Mouse (Mus musculus) neural tube, embryonic 11.5 days (tissue): ENCODE data around the gene Acbd4. TPM values are rescaled to one million over a fixed set of nuclear protein-coding genes. Genes with fewer than 3 reads are reported as not detected.
A peak's percentile ranks its signal among the peaks of the same experiment; 100 is the strongest.

Source experiments
- ATAC-seq: fragments of 200-750 bp; cut with Nextera tagmentation; 2 replicates; pipeline ENCODE4 v1.8.0; 2017; ENCODE audit warnings: moderate number of reproducible peaks, mild to moderate bottlenecking, moderate TSS enrichment, moderate library complexity; ENCODE audit not compliant: insufficient read depth, low FRiP score, low TSS enrichment
- DNase-seq: peaks from one replicate; pipeline ENCODE4 v3.0.0-alpha.2; 2015; ENCODE audit warnings: low spot score
- H3K27ac ChIP-seq: fragments of 300-500 bp; sonication (generic); 2 replicates; pipeline ENCODE4 v1.5.1; 2014; ENCODE audit warnings: low read depth, mild to moderate bottlenecking, low read length
- H3K27me3 ChIP-seq: fragments of 300-500 bp; sonication (generic); 2 replicates; pipeline ENCODE4 v1.6.1; 2014; ENCODE audit warnings: mild to moderate bottlenecking, low read length, mixed read lengths; ENCODE audit not compliant: control insufficient read depth, insufficient read depth
- H3K36me3 ChIP-seq: fragments of 300-500 bp; sonication (generic); 2 replicates; pipeline ENCODE4 v1.6.1; 2014; ENCODE audit warnings: mild to moderate bottlenecking, low read length, moderate library complexity, mixed read lengths; ENCODE audit not compliant: control insufficient read depth, insufficient read depth
- H3K4me1 ChIP-seq: fragments of 300-500 bp; sonication (generic); 2 replicates; pipeline ENCODE4 v1.6.1; 2014; ENCODE audit warnings: low read length, mixed read lengths; ENCODE audit not compliant: control insufficient read depth, insufficient read depth
- H3K4me2 ChIP-seq: fragments of 300-500 bp; sonication (generic); 2 replicates; pipeline ENCODE4 v1.6.1; 2014; ENCODE audit warnings: low read depth, mild to moderate bottlenecking, moderate library complexity
- H3K4me3 ChIP-seq: fragments of 300-500 bp; sonication (generic); 2 replicates; pipeline ENCODE4 v1.5.1; 2014; ENCODE audit warnings: low read depth, low read length
- H3K9ac ChIP-seq: fragments of 300-500 bp; sonication (generic); 2 replicates; pipeline ENCODE4 v1.6.1; 2014; ENCODE audit warnings: mild to moderate bottlenecking, low read length
- H3K9me3 ChIP-seq: fragments of 300-500 bp; sonication (generic); 2 replicates; pipeline ENCODE4 v1.6.1; 2016; ENCODE audit warnings: low read length; ENCODE audit not compliant: control insufficient read depth
- WGBS: fragments of 180-500 bp; shearing (Covaris S2); extraction: QIAGEN DNeasy Blood & Tissue Kit; methylation state at CpG from one replicate; pipeline ENCODE4 v1.1.7; 2014; 5-methylcytosine and 5-hydroxymethylcytosine counted together
- polyA plus RNA-seq: library from polyadenylated mRNA; unstranded; fragments of >200 nt; fragmentation: Nextera tagmentation; extraction: Ambion mirVana; gene quantifications from 2 replicates; pipeline ENCODE4 v1.2.1, GENCODE M21; 2014

The Acbd4 gene
- polyA plus RNA-seq, 1 experiment from 2014 or later: 6.4 TPM

DNA sequence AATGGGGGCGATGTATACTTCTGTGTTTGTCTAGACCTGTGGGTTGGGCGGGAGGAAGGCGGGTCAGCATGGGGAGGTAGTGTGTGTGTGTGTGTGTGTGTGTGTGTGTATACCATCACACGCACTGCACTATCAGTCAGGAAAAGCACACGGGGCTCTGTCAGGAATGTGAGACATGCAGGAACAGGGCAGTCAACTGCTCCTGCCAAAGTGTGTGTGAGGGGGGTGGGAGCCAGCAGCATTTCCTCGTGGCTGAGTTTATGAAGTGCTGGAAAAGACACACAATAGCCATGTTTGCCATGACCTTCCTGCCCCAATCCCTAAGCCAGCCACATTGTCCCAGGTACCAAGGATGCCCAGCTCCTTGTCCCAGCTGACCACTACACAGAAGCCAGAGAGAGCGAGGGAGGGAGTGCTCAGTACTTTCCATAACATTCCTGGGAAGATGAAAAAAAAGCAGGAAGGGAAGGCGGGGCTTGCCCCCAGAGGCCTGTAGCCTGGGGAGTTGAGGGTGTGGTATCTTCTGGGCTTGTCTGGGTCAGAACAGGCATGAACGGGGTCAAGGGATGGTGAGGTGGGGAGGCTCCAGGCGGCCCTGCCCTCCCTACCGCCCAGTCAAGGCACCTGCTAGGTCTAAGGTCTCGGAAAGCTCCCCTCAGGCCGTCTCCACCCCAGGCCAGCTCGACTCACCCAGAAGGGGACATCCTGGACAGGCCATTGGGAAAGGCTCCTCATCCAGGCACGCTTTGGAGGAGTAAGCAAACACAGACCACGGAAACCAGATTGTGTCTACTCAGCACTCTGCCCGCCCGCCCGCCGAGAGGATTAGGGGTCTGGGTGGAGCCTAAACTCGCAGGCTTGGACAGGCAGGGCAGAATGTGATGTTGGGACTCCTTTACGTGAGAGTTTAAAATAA, 4.2 kb upstream of the Acbd4 start:
- Histone ChIP-seq H3K4me2 (no peak overlapping the region), H3K4me3 (no peak overlapping the region), H3K27me3 (peaks cover 37% of the 10 kb centered on the region), H3K4me1 (peaks cover under 1% of the 10 kb centered on the region; the same call in 1 of the 2 replicates), H3K27ac (no peak overlapping the region), H3K36me3 (no peaks in the 10 kb centered on the region), H3K9me3 (no peaks in the 10 kb centered on the region), H3K9ac (no peak overlapping the region)
- ATAC-seq: no peak
- no peak for DNase-seq
- 28% methylated on average over 22 of the region's 22 CpGs for WGBS

DNA sequence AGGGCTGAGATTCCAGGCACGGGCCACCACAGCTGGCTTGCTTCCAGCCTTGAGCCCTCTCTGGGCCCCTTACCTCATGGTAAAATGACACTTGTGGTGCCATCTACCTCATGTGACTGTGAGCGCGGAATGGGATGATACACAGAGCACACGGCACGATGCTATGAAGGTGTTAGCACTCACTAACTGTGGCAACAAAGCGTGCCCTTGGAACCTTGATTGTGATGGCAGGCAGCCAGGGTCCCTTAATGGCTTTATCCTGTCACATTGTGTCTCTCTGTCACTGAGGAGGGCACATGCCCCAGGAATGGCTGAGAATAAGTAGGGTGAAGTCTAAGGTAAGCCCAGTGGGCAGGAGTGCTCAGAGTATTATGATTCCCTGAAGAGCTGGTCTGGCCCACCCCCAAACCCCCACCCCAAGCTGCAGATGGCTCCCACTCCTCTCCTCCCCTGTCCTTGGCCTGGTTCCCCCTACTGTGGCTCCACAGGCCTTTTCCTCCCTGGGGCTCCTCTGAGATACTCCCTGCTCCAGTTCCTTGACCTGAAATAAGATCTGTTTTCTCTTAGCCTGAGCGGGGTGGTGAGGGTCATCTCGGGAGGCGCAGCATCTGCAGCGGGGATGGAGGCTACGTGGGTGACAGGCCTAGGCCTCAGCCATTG, 2.8 kb upstream of the Acbd4 start:
- H3K27ac ChIP-seq: no peak overlapping the region
- 66% methylated on average over 11 of the region's 11 CpGs for WGBS
- ATAC-seq (no peak), DNase-seq (no peak)
- H3K9ac ChIP-seq: no peak overlapping the region
- H3K27me3 ChIP-seq: peaks cover 37% of the 10 kb centered on the region
- H3K4me1 ChIP-seq: peaks cover 8% of the 10 kb centered on the region; the same call in 1 of the 2 replicates
- H3K4me3 ChIP-seq: no peak overlapping the region
- no peaks in the 10 kb centered on the region for H3K36me3 ChIP-seq
- H3K4me2 ChIP-seq: no peak overlapping the region
- no peaks in the 10 kb centered on the region for H3K9me3 ChIP-seq

DNA sequence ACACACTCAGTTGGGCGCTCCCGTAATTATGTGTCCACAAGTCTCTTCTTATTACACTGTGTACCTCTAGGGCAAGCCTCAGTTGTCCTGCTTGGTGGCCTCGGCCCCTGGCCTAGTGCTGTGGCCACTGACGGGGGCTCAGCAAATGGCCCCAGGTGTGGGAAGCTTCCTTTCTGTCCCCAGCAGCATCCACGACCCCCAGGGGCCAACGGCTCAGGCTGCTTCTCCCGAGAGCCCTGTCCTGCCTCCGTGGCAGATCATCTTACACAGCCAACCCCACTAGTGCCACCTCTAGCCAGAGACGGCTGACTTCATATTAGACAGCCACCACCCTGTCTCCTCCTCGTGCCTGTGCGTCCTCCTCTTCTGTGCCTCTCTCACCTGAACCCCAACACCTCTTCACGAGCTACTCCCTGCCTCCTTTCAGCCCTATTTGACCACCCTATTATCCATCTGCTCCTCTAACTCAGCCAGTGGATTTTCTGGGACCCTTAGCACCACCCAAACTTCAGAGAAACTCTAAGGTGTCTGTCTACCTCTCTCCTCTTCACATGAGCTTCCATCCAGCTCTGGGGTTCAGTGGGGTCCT, 2.0 kb upstream of the Acbd4 start:
- H3K27ac ChIP-seq: no peak overlapping the region
- no peaks in the 10 kb centered on the region for H3K9me3 ChIP-seq
- ATAC-seq (no peak), DNase-seq (no peak)
- no peaks in the 10 kb centered on the region for H3K36me3 ChIP-seq
- H3K27me3 ChIP-seq: peaks cover 37% of the 10 kb centered on the region
- no peak overlapping the region for H3K4me3 ChIP-seq
- H3K4me1 ChIP-seq: peaks cover 8% of the 10 kb centered on the region; the same call in 1 of the 2 replicates
- H3K9ac ChIP-seq: no peak overlapping the region
- 56% methylated on average over 12 of the region's 12 CpGs for WGBS
- no peak overlapping the region for H3K4me2 ChIP-seq

DNA sequence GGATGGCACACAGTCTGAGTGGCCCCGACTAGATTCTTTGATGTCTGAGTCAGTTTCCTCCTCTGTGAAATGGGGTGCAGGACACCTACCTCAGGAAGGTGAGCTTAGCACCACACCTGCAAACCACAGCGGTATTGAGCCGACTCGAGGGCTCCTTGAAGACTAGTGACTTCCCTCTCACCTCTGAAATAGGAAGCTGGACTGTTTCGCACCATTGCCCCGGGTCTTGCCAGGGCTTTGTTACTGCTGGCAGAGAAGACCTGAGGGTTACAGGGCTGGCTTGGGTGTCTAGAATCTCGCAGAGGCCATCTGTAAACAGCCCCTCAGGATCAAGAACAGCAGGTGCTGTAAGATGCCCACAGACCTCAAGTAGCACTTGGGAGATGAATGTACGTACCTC, 1.1 kb upstream of the Acbd4 start:
- H3K4me3 ChIP-seq: no peak overlapping the region
- 78% methylated on average over 8 of the region's 8 CpGs for WGBS
- H3K27me3 ChIP-seq: peaks cover 37% of the 10 kb centered on the region

DNA sequence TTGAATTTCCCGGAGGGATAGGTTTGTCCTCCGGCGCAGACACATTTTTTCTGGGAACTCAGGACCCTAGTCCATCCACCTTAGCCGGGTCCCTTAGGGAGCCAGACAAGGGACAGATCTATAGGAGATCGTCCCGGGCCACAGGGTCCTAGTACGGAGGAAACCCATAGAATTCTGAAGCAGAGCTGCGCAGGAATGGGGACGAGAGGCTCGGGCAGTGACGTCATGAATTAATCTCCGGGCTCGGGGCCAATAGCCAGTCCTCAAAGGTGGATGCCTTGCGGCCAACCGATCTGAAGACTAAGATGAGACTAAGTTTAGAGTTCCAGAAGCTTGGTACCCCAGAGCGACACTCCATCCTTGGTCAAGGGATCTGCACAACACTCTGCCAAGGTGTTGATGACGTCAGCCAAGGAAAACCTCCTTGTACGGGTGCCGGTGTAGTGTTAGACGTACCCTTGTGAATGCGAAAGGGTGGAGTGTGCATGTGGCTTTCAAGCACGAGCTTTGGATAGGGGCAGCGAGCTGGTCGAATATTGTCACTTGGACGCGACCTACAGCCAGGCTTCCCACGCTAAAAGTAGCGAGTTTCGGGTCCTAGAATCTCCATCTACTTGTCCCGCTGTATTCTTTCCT, 502 bp downstream of the Acbd4 start:
- Histone ChIP-seq H3K27ac (no peak overlapping the region), H3K27me3 (peaks cover 37% of the 10 kb centered on the region), H3K4me1 (peaks cover 8% of the 10 kb centered on the region; the same call in 1 of the 2 replicates), H3K9me3 (no peaks in the 10 kb centered on the region), H3K9ac (0 out of 2 replicates have a peak overlapping the region, but pooled peaks have one; percentile 10), H3K36me3 (no peaks in the 10 kb centered on the region), H3K4me3 (peak overlapping the region; percentile 43), H3K4me2 (peak overlapping the region; percentile 74)
- DNase-seq (peak; percentile 63), ATAC-seq (peak; percentile 42)
- 4% methylated on average over 30 of the region's 30 CpGs for WGBS

More for the DNA sequence above, 1.1 kb upstream of the Acbd4 start:
- Histone ChIP-seq H3K27ac (no peak overlapping the region), H3K9me3 (no peaks in the 10 kb centered on the region), H3K4me1 (peaks cover 8% of the 10 kb centered on the region; the same call in 1 of the 2 replicates), H3K36me3 (no peaks in the 10 kb centered on the region), H3K9ac (no peak overlapping the region), H3K4me2 (no peak overlapping the region)
- DNase-seq (no peak), ATAC-seq (no peak)

DNA sequence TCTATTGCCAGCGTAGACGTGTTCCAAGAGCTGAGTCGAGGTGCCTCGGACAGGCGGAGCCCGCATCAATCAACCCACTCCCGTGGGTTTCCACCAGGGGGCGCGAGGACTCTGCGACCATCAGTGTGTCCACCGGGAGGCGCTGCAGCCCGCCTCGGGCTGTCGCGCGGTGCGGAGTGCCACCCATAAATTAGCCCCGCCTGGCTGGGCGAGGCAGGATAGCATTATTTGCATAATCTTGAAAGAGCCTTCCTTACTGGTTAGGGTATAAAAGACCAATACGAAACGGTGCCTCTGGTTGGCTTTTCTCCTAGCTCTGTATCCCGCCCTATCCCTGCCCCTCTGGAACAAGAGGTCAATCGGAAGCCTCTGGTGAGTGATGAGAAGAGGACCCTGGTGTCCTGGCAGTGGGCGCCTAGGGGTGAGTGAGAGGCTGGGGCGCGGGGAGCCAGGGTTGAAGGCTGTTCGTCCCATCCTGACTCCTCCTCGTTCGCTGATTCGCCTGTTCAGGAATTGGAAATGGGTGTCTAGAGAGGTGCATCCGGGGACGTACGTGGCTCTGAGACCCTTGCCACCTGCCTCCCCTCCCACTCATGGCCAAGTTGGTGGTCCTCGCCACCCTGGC, 1.4 kb downstream of the Acbd4 start:
- Histone ChIP-seq H3K9me3 (no peaks in the 10 kb centered on the region), H3K4me2 (peak overlapping the region; percentile 74), H3K9ac (0 out of 2 replicates have a peak overlapping the region, but pooled peaks have one; percentile 14), H3K27me3 (peaks cover 35% of the 10 kb centered on the region), H3K4me3 (peak overlapping the region; percentile 21), H3K36me3 (no peaks in the 10 kb centered on the region), H3K4me1 (peaks cover 8% of the 10 kb centered on the region; the same call in 1 of the 2 replicates), H3K27ac (no peak overlapping the region)
- DNase-seq: peak; percentile 96
- ATAC-seq: peak; percentile 81
- 2% methylated on average over 35 of the region's 35 CpGs for WGBS

DNA sequence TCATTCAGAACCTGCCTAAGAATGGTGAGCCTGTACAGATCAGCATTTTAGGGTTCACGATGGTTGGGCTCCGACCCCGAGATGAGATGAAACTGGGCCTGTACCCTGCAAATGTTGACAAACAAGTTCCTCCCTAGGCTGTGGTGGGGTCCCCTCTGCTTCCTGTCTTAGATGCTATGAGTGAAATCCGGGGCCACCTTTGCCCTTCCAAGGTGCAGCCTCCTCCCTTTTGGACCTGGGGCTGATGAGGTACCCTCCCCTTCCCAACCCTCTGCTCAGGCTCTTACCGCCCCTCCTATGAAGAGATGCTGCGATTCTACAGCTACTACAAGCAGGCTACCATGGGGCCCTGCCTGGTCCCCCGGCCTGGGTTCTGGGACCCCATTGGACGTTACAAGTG, 2.1 kb downstream of the Acbd4 start:
- Histone ChIP-seq H3K9me3 (no peaks in the 10 kb centered on the region), H3K27ac (no peak overlapping the region), H3K4me2 (peak overlapping the region; percentile 74), H3K9ac (no peak overlapping the region), H3K4me1 (peaks cover 8% of the 10 kb centered on the region; the same call in 1 of the 2 replicates), H3K4me3 (no peak overlapping the region), H3K27me3 (peaks cover 34% of the 10 kb centered on the region), H3K36me3 (no peaks in the 10 kb centered on the region)
- 59% methylated on average over 8 of the region's 8 CpGs for WGBS
- ATAC-seq: no peak
- DNase-seq: no peak

DNA sequence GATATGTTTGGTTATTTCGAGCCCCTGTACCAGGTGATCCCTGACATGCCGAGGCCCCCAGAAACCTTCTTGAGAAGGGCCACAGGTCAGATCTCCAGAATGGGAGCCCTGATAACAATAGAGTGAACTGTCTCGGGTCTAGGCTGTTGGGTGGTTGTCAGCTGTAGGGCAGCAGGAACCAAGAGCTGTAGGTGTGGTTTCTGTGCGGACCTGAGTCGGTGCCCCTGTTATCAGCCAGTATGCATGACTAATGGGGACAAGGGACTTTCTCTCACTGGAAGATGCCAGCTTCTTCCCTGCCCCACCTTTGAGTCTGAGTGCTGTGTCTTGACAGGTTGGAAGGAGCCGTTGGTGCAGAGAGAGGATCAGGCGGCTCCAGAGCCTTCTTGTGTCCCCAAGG, 3.0 kb downstream of the Acbd4 start:
- Histone ChIP-seq H3K9me3 (no peaks in the 10 kb centered on the region), H3K27me3 (peaks cover 28% of the 10 kb centered on the region), H3K4me2 (no peak overlapping the region), H3K27ac (no peak overlapping the region), H3K4me1 (peaks cover 8% of the 10 kb centered on the region; the same call in 1 of the 2 replicates), H3K4me3 (no peak overlapping the region), H3K9ac (no peak overlapping the region), H3K36me3 (no peaks in the 10 kb centered on the region)
- 82% methylated on average over 7 of the region's 7 CpGs for WGBS
- DNase-seq: no peak
- ATAC-seq: no peak
